Mouse (Mus musculus): ENCODE measurements around the gene Txnrd1. TPM values are rescaled to one million over a fixed set of nuclear protein-coding genes. Genes with fewer than 3 reads are reported as not detected.

Gene Txnrd1
- polyA plus RNA-seq, 1 experiment from 2014 or later: 163 TPM

GRCm38 (mm10) chr10:82935018-82935633 lies 101.4 kb downstream of the Txnrd1 start:
- Histone ChIP-seq H3K4me2 (no peak overlapping the region), H3K9me3 (ENCODE audit: low read depth, low read length) (no peaks in the 10 kb centered on the region), H3K27me3 (ENCODE audit: insufficient read depth, low read length) (no peaks in the 10 kb centered on the region), H3K9ac (no peak overlapping the region), H3K4me3 (ENCODE audit: low read depth, low read length) (no peak overlapping the region), H3K4me1 (ENCODE audit: insufficient read depth) (no peaks in the 10 kb centered on the region), H3K36me3 (ENCODE audit: insufficient read depth) (no peaks in the 10 kb centered on the region), H3K27ac (ENCODE audit: low read depth) (no peak overlapping the region)
- ATAC-seq (ENCODE audit: insufficient read depth) (no peak), DNase-seq (no peak)
- TF ChIP-seq CTCF (IDR thresholded peaks at IDR 0.05; ENCODE audit: low read depth): no peak
- WGBS: 78% methylated on average over 13 of the region's 13 CpGs

DNA sequence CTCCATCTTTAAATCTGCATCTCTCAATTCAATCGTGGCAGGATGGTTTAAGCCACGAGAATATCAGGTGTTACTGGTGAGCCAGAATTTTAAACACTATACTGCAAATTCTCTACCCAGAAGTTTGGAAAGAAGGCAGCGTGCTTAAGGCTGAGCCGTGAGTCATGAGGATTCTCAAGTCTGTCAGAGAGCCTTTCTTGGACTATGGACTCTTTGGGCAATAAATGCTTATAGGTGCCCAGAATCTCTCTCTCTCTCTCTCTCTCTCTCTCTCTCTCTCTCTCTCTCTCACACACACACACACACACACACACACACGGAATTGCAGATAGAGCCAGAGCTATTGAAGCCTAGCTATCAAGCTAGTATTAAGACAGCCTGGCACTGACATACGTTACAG lies 102.0 kb downstream of the Txnrd1 start:
- WGBS: 78% methylated on average over 6 of the region's 6 CpGs
- ATAC-seq (ENCODE audit: insufficient read depth) (no peak), DNase-seq (no peak)
- no peak for TF ChIP-seq CTCF (IDR thresholded peaks at IDR 0.05; ENCODE audit: low read depth)
- no peaks in the 10 kb centered on the region for H3K27me3 ChIP-seq (ENCODE audit: insufficient read depth, low read length)
- H3K9ac ChIP-seq: no peak overlapping the region
- H3K4me3 ChIP-seq (ENCODE audit: low read depth, low read length): no peak overlapping the region
- no peak overlapping the region for H3K4me2 ChIP-seq
- H3K27ac ChIP-seq (ENCODE audit: low read depth): no peak overlapping the region
- no peaks in the 10 kb centered on the region for H3K4me1 ChIP-seq (ENCODE audit: insufficient read depth)
- H3K9me3 ChIP-seq (ENCODE audit: low read depth, low read length): no peaks in the 10 kb centered on the region
- H3K36me3 ChIP-seq (ENCODE audit: insufficient read depth): no peaks in the 10 kb centered on the region

Other genes with a start within 250 kb of the Txnrd1 start
- gene 1190007I07Rik, start 210.7 kb upstream of the Txnrd1 start, polyA plus RNA-seq (2014; fragmentation: Nextera tagmentation; extraction: Ambion mirVana): 34.6 and 35.6 TPM in 2 replicates
- gene Tdg, start 204.1 kb upstream of the Txnrd1 start, polyA plus RNA-seq (2014; fragmentation: Nextera tagmentation; extraction: Ambion mirVana): 174 and 176 TPM in 2 replicates
- gene Glt8d2, start 143.3 kb upstream of the Txnrd1 start, polyA plus RNA-seq (2014; fragmentation: Nextera tagmentation; extraction: Ambion mirVana): 3.5 and 3.8 TPM in 2 replicates
- 31.6 and 34.4 TPM in 2 replicates for gene Hcfc2, start 137.8 kb upstream of the Txnrd1 start, polyA plus RNA-seq (2014; fragmentation: Nextera tagmentation; extraction: Ambion mirVana)
- gene Nfyb, start 69.8 kb upstream of the Txnrd1 start, polyA plus RNA-seq (2014; fragmentation: Nextera tagmentation; extraction: Ambion mirVana): 52.0 and 53.2 TPM in 2 replicates
- gene Eid3, start 32.7 kb downstream of the Txnrd1 start, polyA plus RNA-seq (2014; fragmentation: Nextera tagmentation; extraction: Ambion mirVana): 0.43 and 0.50 TPM in 2 replicates
- gene Chst11, start 151.5 kb downstream of the Txnrd1 start, polyA plus RNA-seq (2014; fragmentation: Nextera tagmentation; extraction: Ambion mirVana): 2.3 and 2.6 TPM in 2 replicates

Data from lung, embryonic 14.5 days (tissue).